Mouse (Mus musculus) CH12.LX (cell line): ENCODE measurements around the gene Spata2.
A peak's percentile ranks its signal among the peaks of the same experiment; 100 is the strongest.

ENCODE experiments used
- CTCF ChIP-seq, 2 experiments: IDR thresholded peaks in 1 of 2; conservative IDR thresholded peaks in 1 of 2; 2 replicates each; pipeline ENCODE4 v1.5.1; 2011 to 2012; ENCODE audit warnings: low read depth in 2 of 2, low read length in 2 of 2, improper control_type of control experiment in 1 of 2, inconsistent platforms in 1 of 2, mild to moderate bottlenecking in 1 of 2, moderate library complexity in 1 of 2
- E2F4 ChIP-seq: IDR thresholded peaks from 2 replicates; pipeline ENCODE4 v1.6.1; 2011; ENCODE audit warnings: low read depth, low read length, improper control_type of control experiment; ENCODE audit not compliant: insufficient replicate concordance
- EP300 ChIP-seq: IDR thresholded peaks from 2 replicates; pipeline ENCODE4 v1.6.1; 2011; ENCODE audit warnings: low read length, improper control_type of control experiment
- MAZ ChIP-seq: IDR thresholded peaks from 2 replicates; pipeline ENCODE4 v1.6.1; 2012; ENCODE audit warnings: low read depth, mild to moderate bottlenecking, inconsistent platforms, low read length, improper control_type of control experiment, moderate library complexity
- MEF2A ChIP-seq: IDR thresholded peaks from 2 replicates; pipeline ENCODE4 v1.6.1; 2014; ENCODE audit warnings: low read depth, mild to moderate bottlenecking, inconsistent platforms, low read length, improper control_type of control experiment, borderline replicate concordance
- NELFE ChIP-seq: IDR thresholded peaks from 2 replicates; pipeline ENCODE4 v1.6.1; 2011; ENCODE audit warnings: low read depth, low read length, improper control_type of control experiment
- NRF1 ChIP-seq: IDR thresholded peaks from 2 replicates; pipeline ENCODE4 v1.6.1; 2014; ENCODE audit warnings: low read depth, mild to moderate bottlenecking, inconsistent platforms, low read length, improper control_type of control experiment, moderate library complexity
- PAX5 ChIP-seq: IDR thresholded peaks from 2 replicates; pipeline ENCODE4 v1.6.1; 2012; ENCODE audit warnings: low read length, inconsistent platforms, mixed read lengths
- POLR2A ChIP-seq: IDR thresholded peaks from 2 replicates; pipeline ENCODE4 v1.6.1; 2011; ENCODE audit warnings: low read depth, mild to moderate bottlenecking, improper control_type of control experiment, low read length
- POLR2AphosphoS2 ChIP-seq: IDR thresholded peaks from 2 replicates; pipeline ENCODE4 v1.6.1; 2011; ENCODE audit warnings: low read depth, low read length, improper control_type of control experiment
- RAD21 ChIP-seq: IDR thresholded peaks from 2 replicates; pipeline ENCODE4 v1.6.1; 2011; ENCODE audit warnings: low read depth, mild to moderate bottlenecking, low read length, improper control_type of control experiment, moderate library complexity
- ZC3H11A ChIP-seq: IDR thresholded peaks from 2 replicates; pipeline ENCODE4 v1.6.1; 2012; ENCODE audit warnings: low read depth, mild to moderate bottlenecking, inconsistent platforms, low read length, improper control_type of control experiment
- ZKSCAN1 ChIP-seq: IDR thresholded peaks from 2 replicates; pipeline ENCODE4 v1.6.1; 2012; ENCODE audit warnings: low read depth, inconsistent platforms, low read length, improper control_type of control experiment, borderline replicate concordance

DNA sequence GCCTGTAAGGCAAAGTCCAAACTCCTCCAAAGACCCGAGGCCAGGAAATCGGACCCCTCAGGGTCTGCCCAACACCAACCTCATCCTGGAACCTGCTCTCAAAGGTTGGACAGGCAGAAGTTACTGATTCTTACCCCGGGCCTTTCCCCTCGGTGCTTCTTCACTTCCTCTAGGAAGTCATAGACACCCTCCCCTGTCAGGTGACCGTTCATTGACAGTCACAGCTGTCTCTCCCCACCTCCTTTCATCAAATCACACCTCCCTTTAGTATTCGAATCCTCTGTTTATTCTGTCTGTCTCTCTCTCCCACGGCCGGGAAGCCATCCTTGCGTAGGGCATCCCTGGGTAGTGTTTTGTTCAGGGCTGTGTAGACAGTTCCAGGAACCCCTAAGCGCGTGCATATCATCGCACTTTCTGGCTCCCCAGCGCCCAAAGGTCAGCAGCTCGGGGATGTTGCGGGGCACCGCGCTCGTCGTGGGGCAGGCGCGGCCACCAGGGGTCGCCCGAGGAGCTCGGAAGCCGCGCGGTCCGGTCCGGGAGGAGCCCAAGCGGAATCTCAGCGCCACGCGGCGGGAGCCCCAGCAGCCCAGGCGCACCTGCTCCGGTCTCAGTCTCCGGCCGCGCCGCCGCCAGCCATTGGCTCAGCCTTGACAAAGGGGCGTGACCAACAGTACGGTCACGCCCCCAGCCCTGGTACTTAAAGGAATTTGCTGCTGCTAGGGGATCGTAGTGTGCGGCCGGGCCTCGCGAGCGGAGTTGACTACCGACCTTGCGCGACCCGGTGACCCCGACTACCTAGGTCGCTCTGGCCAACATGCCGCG is 45.0 kb upstream of the Spata2 start, which contains the start of gene Snai1:
- TF ChIP-seq CTCF (conservative IDR thresholded peaks at IDR 0.05 in 1 of 2, IDR thresholded peaks at IDR 0.05 in 1 of 2; ENCODE audit: low read depth in 2 of 2, low read length in 2 of 2): peak; percentile 18 to 98; a peak in 2 of 4 replicates
- TF ChIP-seq E2F4: no peak
- no peak; the same call in 1 of the 2 replicates for TF ChIP-seq POLR2AphosphoS2
- peak; percentile 97 for TF ChIP-seq POLR2A
- peak; percentile 32; the same call in 1 of the 2 replicates for TF ChIP-seq EP300
- TF ChIP-seq ZKSCAN1: no peak
- peak; percentile 95 for TF ChIP-seq ZC3H11A
- peak; percentile 75 for TF ChIP-seq MEF2A
- no peak for TF ChIP-seq PAX5
- TF ChIP-seq RAD21: peak; percentile 94
- peak; percentile 67 for TF ChIP-seq NRF1
- TF ChIP-seq NELFE: peak; percentile 96
- peak; percentile 71; the same call in 1 of the 2 replicates for TF ChIP-seq MAZ
